Mouse (Mus musculus) MEL (cell line): ENCODE data around the gene Arel1. TPM values are rescaled to one million over a fixed set of nuclear protein-coding genes. Genes with fewer than 3 reads are reported as not detected.

Source experiments
- DNase-seq: peaks from one replicate; pipeline ENCODE4 v3.0.0; 2011; ENCODE audit warnings: low read depth, low spot score
- H3K27ac ChIP-seq: 2 replicates; pipeline ENCODE4 v1.5.1; 2012; ENCODE audit warnings: low read depth, mild to moderate bottlenecking, control low read depth, low read length, moderate library complexity; ENCODE audit not compliant: control insufficient read depth
- H3K27me3 ChIP-seq, 2 experiments: fragments of 150-350 bp in 1 of 2; sonication (generic) in 1 of 2; 2 replicates each; pipeline ENCODE4 v1.6.1; 2012; ENCODE audit warnings: low read length in 2 of 2, mild to moderate bottlenecking in 2 of 2, improper control_type of control experiment in 1 of 2, moderate library complexity in 1 of 2; ENCODE audit not compliant: insufficient read depth in 2 of 2, control insufficient read depth in 1 of 2
- H3K36me3 ChIP-seq, 2 experiments: 2 replicates each; pipeline ENCODE4 v1.6.1; 2012 to 2014; ENCODE audit warnings: low read length in 2 of 2, improper control_type of control experiment in 1 of 2, inconsistent platforms in 1 of 2, mild to moderate bottlenecking in 1 of 2; ENCODE audit not compliant: insufficient read depth in 2 of 2, control insufficient read depth in 1 of 2
- H3K4me1 ChIP-seq, 2 experiments: fragments of 150-350 bp in 1 of 2; sonication (generic) in 1 of 2; 2 replicates each; pipeline ENCODE4 v1.6.1; 2012; ENCODE audit warnings: low read length in 2 of 2, improper control_type of control experiment in 1 of 2, mild to moderate bottlenecking in 1 of 2; ENCODE audit not compliant: insufficient read depth in 2 of 2, control insufficient read depth in 1 of 2
- H3K4me3 ChIP-seq, 2 experiments: fragments of 150-350 bp in 1 of 2; sonication (generic) in 1 of 2; 2 replicates each; pipeline ENCODE4 v1.5.1; 2012; ENCODE audit warnings: low read depth in 2 of 2, low read length in 2 of 2, mild to moderate bottlenecking in 2 of 2, moderate library complexity in 2 of 2, control low read depth in 1 of 2, improper control_type of control experiment in 1 of 2; ENCODE audit not compliant: control insufficient read depth in 1 of 2, insufficient read depth in 1 of 2
- H3K79me2 ChIP-seq: 2 replicates; pipeline ENCODE4 v1.6.1; 2012; ENCODE audit warnings: mild to moderate bottlenecking, low read length, moderate library complexity; ENCODE audit not compliant: control insufficient read depth, poor library complexity, insufficient read depth
- H3K9ac ChIP-seq: 2 replicates; pipeline ENCODE4 v1.6.1; 2012; ENCODE audit warnings: low read depth, mild to moderate bottlenecking, control low read depth, low read length, moderate library complexity; ENCODE audit not compliant: control insufficient read depth, poor library complexity, severe bottlenecking
- H3K9me3 ChIP-seq: fragments of 150-350 bp; sonication (generic); replicated peaks from 2 replicates; pipeline ENCODE4 v1.6.1; 2012; ENCODE audit warnings: mild to moderate bottlenecking, low read length, improper control_type of control experiment, moderate library complexity; ENCODE audit not compliant: insufficient read depth
- BHLHE40 ChIP-seq: IDR thresholded peaks from 2 replicates; pipeline ENCODE4 v1.6.1; 2012; ENCODE audit warnings: low read depth, mild to moderate bottlenecking, inconsistent platforms, low read length, improper control_type of control experiment, borderline replicate concordance
- CTCF ChIP-seq, 3 experiments: IDR thresholded peaks in 2 of 3; conservative IDR thresholded peaks in 1 of 3; 2 replicates each; pipeline ENCODE4 v1.5.1; 2011 to 2012; ENCODE audit warnings: low read length in 3 of 3, low read depth in 2 of 3, mild to moderate bottlenecking in 2 of 3, improper control_type of control experiment in 1 of 3, inconsistent platforms in 1 of 3, mixed read lengths in 1 of 3, moderate library complexity in 1 of 3; ENCODE audit not compliant: control insufficient read depth in 1 of 3, insufficient read depth in 1 of 3, poor library complexity in 1 of 3, severe bottlenecking in 1 of 3
- ELF1 ChIP-seq: IDR thresholded peaks from 2 replicates; pipeline ENCODE4 v1.6.1; 2014; ENCODE audit warnings: low read depth, mild to moderate bottlenecking, inconsistent platforms, low read length, improper control_type of control experiment, moderate library complexity
- EP300 ChIP-seq, 2 experiments: IDR thresholded peaks; 2 replicates each; pipeline ENCODE4 v1.6.1; 2011; ENCODE audit warnings: improper control_type of control experiment in 2 of 2, low read length in 2 of 2, low read depth in 1 of 2, mild to moderate bottlenecking in 1 of 2
- ETS1 ChIP-seq: IDR thresholded peaks from 2 replicates; pipeline ENCODE4 v1.6.1; 2012; ENCODE audit warnings: low read depth, mild to moderate bottlenecking, inconsistent platforms, low read length, improper control_type of control experiment, moderate library complexity
- GABPA ChIP-seq: IDR thresholded peaks from 2 replicates; pipeline ENCODE4 v1.6.1; 2012; ENCODE audit warnings: low read depth, mild to moderate bottlenecking, inconsistent platforms, low read length, improper control_type of control experiment, moderate library complexity
- GATA1 ChIP-seq: IDR thresholded peaks from 2 replicates; pipeline ENCODE4 v1.6.1; 2011; ENCODE audit warnings: low read depth, low read length, improper control_type of control experiment
- JUND ChIP-seq: IDR thresholded peaks from 2 replicates; pipeline ENCODE4 v1.6.1; 2011; ENCODE audit warnings: low read depth, mild to moderate bottlenecking, improper control_type of control experiment, low read length
- KAT2A ChIP-seq: conservative IDR thresholded peaks from 2 replicates; pipeline ENCODE4 v1.6.1; 2012; ENCODE audit warnings: low read depth, low read length, improper control_type of control experiment, inconsistent platforms
- MAX ChIP-seq: IDR thresholded peaks from 2 replicates; pipeline ENCODE4 v1.6.1; 2011; ENCODE audit warnings: low read length, improper control_type of control experiment
- MAZ ChIP-seq: IDR thresholded peaks from 2 replicates; pipeline ENCODE4 v1.6.1; 2012; ENCODE audit warnings: low read depth, mild to moderate bottlenecking, inconsistent platforms, low read length, improper control_type of control experiment
- MEF2A ChIP-seq: IDR thresholded peaks from 2 replicates; pipeline ENCODE4 v1.6.1; 2014; ENCODE audit warnings: low read depth, mild to moderate bottlenecking, inconsistent platforms, low read length, improper control_type of control experiment; ENCODE audit not compliant: poor library complexity, insufficient replicate concordance, severe bottlenecking; ENCODE audit errors: extremely low read depth
- MYC ChIP-seq: IDR thresholded peaks from 2 replicates; pipeline ENCODE4 v1.6.1; 2011; ENCODE audit warnings: low read depth, mild to moderate bottlenecking, low read length, improper control_type of control experiment, moderate library complexity
- NELFE ChIP-seq: IDR thresholded peaks from 2 replicates; pipeline ENCODE4 v1.6.1; 2011; ENCODE audit warnings: low read depth, low read length, improper control_type of control experiment
- NRF1 ChIP-seq: IDR thresholded peaks from 2 replicates; pipeline ENCODE4 v1.6.1; 2014; ENCODE audit warnings: low read depth, mild to moderate bottlenecking, inconsistent platforms, low read length, improper control_type of control experiment, moderate library complexity; ENCODE audit not compliant: poor library complexity, insufficient read depth, severe bottlenecking
- POLR2A ChIP-seq, 2 experiments: IDR thresholded peaks; 2 replicates each; pipeline ENCODE4 v1.6.1; 2011 to 2012; ENCODE audit warnings: low read length in 2 of 2, mild to moderate bottlenecking in 2 of 2, control low read depth in 1 of 2, improper control_type of control experiment in 1 of 2, low read depth in 1 of 2, moderate library complexity in 1 of 2; ENCODE audit not compliant: control insufficient read depth in 1 of 2, insufficient read depth in 1 of 2, poor library complexity in 1 of 2
- POLR2AphosphoS2 ChIP-seq: IDR thresholded peaks from 2 replicates; pipeline ENCODE4 v1.6.1; 2011; ENCODE audit warnings: low read length, improper control_type of control experiment
- POLR2AphosphoS5 ChIP-seq: IDR thresholded peaks from 2 replicates; pipeline ENCODE4 v1.6.1; 2012; ENCODE audit warnings: low read depth, borderline replicate concordance, mild to moderate bottlenecking, inconsistent platforms, low read length, moderate library complexity, mixed read lengths
- RCOR1 ChIP-seq: IDR thresholded peaks from 2 replicates; pipeline ENCODE4 v1.6.1; 2012; ENCODE audit warnings: low read depth, mild to moderate bottlenecking, inconsistent platforms, low read length, improper control_type of control experiment
- SIN3A ChIP-seq: IDR thresholded peaks from 2 replicates; pipeline ENCODE4 v1.6.1; 2012; ENCODE audit warnings: low read length, improper control_type of control experiment, inconsistent platforms
- TBP ChIP-seq: IDR thresholded peaks from 2 replicates; pipeline ENCODE4 v1.8.0; 2011; ENCODE audit warnings: low read depth, low read length, improper control_type of control experiment
- TCF12 ChIP-seq: IDR thresholded peaks from 2 replicates; pipeline ENCODE4 v1.6.1; 2014; ENCODE audit warnings: low read depth, mild to moderate bottlenecking, inconsistent platforms, low read length, improper control_type of control experiment, moderate library complexity
- UBTF ChIP-seq: IDR thresholded peaks from 2 replicates; pipeline ENCODE4 v1.6.1; 2012; ENCODE audit warnings: low read depth, mild to moderate bottlenecking, inconsistent platforms, low read length, improper control_type of control experiment, moderate library complexity, borderline replicate concordance; ENCODE audit not compliant: insufficient read depth
- ZC3H11A ChIP-seq: IDR thresholded peaks from 2 replicates; pipeline ENCODE4 v1.6.1; 2012; ENCODE audit warnings: low read depth, mild to moderate bottlenecking, inconsistent platforms, low read length, improper control_type of control experiment
- polyA plus RNA-seq, 2 experiments: library from polyadenylated mRNA; stranded (reverse) in 1 of 2; unstranded in 1 of 2; fragments of >175 nt in 1 of 2; fragments of >200 nt in 1 of 2; gene quantifications; 2 replicates each; pipeline versions ENCODE4 v1.2.1 to v1.2.4; 2012; ENCODE audit warnings: low replicate concordance in 2 of 2, low read depth in 1 of 2; ENCODE audit not compliant: insufficient read length in 2 of 2, insufficient read depth in 1 of 2, missing spikeins in 1 of 2
- total RNA-seq: library from RNA; depleted of rRNA; stranded (reverse); fragments of 300-350 nt; gene quantifications from 2 replicates; pipeline ENCODE4 v1.2.3, GENCODE M21; 2012

Gene Arel1
- total and polyA plus RNA-seq, 3 experiments = 37.2 to 82.5 (median 45.0) TPM

GRCm38 (mm10) chr12:84912652-84913104, 58.0 kb downstream of the Arel1 start:
- no peaks in the 10 kb centered on the region; a peak in 1 of 4 replicates for H3K36me3 ChIP-seq
- DNase-seq = no peak
- TF ChIP-seq BHLHE40 (no peak), GABPA (no peak), NELFE (no peak), ZC3H11A (no peak), POLR2AphosphoS2 (no peak), EP300 (IDR thresholded peaks at IDR 0.05; ENCODE audit: low read depth in 1 of 2, low read length in 2 of 2) (no peak), TCF12 (no peak), POLR2A (IDR thresholded peaks at IDR 0.05; ENCODE audit: control insufficient read depth in 1 of 2, insufficient read depth in 1 of 2, low read depth in 1 of 2, low read length in 2 of 2, poor library complexity in 1 of 2) (no peak), KAT2A (no peak)
- TF ChIP-seq, all 39 proteins: peak for 0

GRCm38 (mm10) chr12:84911640-84912039, 59.1 kb downstream of the Arel1 start:
- Histone ChIP-seq H3K36me3 (no peaks in the 10 kb centered on the region; a peak in 1 of 4 replicates), H3K4me3 (no peak overlapping the region), H3K9ac (no peak overlapping the region), H3K4me1 (no peaks in the 10 kb centered on the region), H3K27ac (no peak overlapping the region), H3K79me2 (no peaks in the 10 kb centered on the region), H3K9me3 (no peaks in the 10 kb centered on the region), H3K27me3 (no peaks in the 10 kb centered on the region)
- DNase-seq = no peak
- TF ChIP-seq BHLHE40 (no peak), MEF2A (no peak), POLR2AphosphoS5 (no peak), JUND (no peak)

More at GRCm38 (mm10) chr12:84912652-84913104, 58.0 kb downstream of the Arel1 start:
- Histone ChIP-seq H3K79me2 (no peaks in the 10 kb centered on the region), H3K27ac (no peak overlapping the region), H3K9ac (no peak overlapping the region), H3K9me3 (no peaks in the 10 kb centered on the region), H3K27me3 (no peaks in the 10 kb centered on the region), H3K4me3 (no peak overlapping the region), H3K4me1 (no peaks in the 10 kb centered on the region; a peak in 1 of 4 replicates)

GRCm38 (mm10) chr12:84910066-84910465, 60.6 kb downstream of the Arel1 start:
- Histone ChIP-seq H3K27me3 (no peaks in the 10 kb centered on the region), H3K4me1 (no peaks in the 10 kb centered on the region), H3K9me3 (no peaks in the 10 kb centered on the region), H3K79me2 (no peaks in the 10 kb centered on the region), H3K36me3 (no peaks in the 10 kb centered on the region), H3K9ac (no peak overlapping the region), H3K27ac (no peak overlapping the region), H3K4me3 (no peak overlapping the region)
- TF ChIP-seq GATA1 (no peak), ELF1 (no peak), RCOR1 (no peak), ETS1 (no peak), UBTF (no peak), MAX (no peak), NRF1 (no peak), MAZ (no peak), CTCF (IDR thresholded peaks at IDR 0.05 in 2 of 3, conservative IDR thresholded peaks at IDR 0.05 in 1 of 3; ENCODE audit: control insufficient read depth in 1 of 3, insufficient read depth in 1 of 3, low read depth in 2 of 3, low read length in 3 of 3, poor library complexity in 1 of 3, severe bottlenecking in 1 of 3) (no peak), SIN3A (no peak), GABPA (no peak), POLR2AphosphoS2 (no peak), TBP (no peak), BHLHE40 (no peak), MYC (no peak)
- no peak for DNase-seq
